Mouse (Mus musculus) heart, embryonic 10.5 days (tissue): ENCODE data around the gene Ndufb2. TPM values are rescaled to one million over a fixed set of nuclear protein-coding genes. Genes with fewer than 3 reads are reported as not detected.

Experiments
- DNase-seq: peaks from one replicate; pipeline ENCODE4 v3.0.0-alpha.2; 2017; ENCODE audit warnings: low spot score
- H3K27ac ChIP-seq: fragments of 300-500 bp; sonication (generic); 2 replicates; pipeline ENCODE4 v1.5.1; 2016; ENCODE audit warnings: mild to moderate bottlenecking
- H3K27me3 ChIP-seq: fragments of 300-500 bp; sonication (generic); 2 replicates; pipeline ENCODE4 v1.6.1; 2016; ENCODE audit warnings: mild to moderate bottlenecking; ENCODE audit not compliant: poor library complexity, insufficient read depth, severe bottlenecking
- H3K36me3 ChIP-seq: fragments of 300-500 bp; sonication (generic); 2 replicates; pipeline ENCODE4 v1.6.1; 2016; ENCODE audit warnings: mild to moderate bottlenecking, moderate library complexity
- H3K4me1 ChIP-seq: fragments of 300-500 bp; sonication (generic); 2 replicates; pipeline ENCODE4 v1.6.1; 2016; ENCODE audit warnings: mild to moderate bottlenecking
- H3K4me3 ChIP-seq: fragments of 300-500 bp; sonication (generic); 2 replicates; pipeline ENCODE4 v1.5.1; 2016; ENCODE audit warnings: mild to moderate bottlenecking, moderate library complexity
- H3K9me3 ChIP-seq: fragments of 300-500 bp; sonication (generic); 2 replicates; pipeline ENCODE4 v1.6.1; 2016; ENCODE audit warnings: mild to moderate bottlenecking, moderate library complexity
- WGBS: fragments of 180-500 bp; shearing (Covaris S2); methylation state at CpG from one replicate; pipeline ENCODE4 v1.1.7; 2016; 5-methylcytosine and 5-hydroxymethylcytosine counted together
- polyA plus RNA-seq: library from polyadenylated mRNA; unstranded; fragments of >200 nt; fragmentation: Nextera tagmentation; extraction: Ambion mirVana; gene quantifications from 2 replicates; pipeline ENCODE4 v1.2.1, GENCODE M21; 2016

Gene Ndufb2
- polyA plus RNA-seq, 1 experiment from 2014 or later = 404 TPM

DNA sequence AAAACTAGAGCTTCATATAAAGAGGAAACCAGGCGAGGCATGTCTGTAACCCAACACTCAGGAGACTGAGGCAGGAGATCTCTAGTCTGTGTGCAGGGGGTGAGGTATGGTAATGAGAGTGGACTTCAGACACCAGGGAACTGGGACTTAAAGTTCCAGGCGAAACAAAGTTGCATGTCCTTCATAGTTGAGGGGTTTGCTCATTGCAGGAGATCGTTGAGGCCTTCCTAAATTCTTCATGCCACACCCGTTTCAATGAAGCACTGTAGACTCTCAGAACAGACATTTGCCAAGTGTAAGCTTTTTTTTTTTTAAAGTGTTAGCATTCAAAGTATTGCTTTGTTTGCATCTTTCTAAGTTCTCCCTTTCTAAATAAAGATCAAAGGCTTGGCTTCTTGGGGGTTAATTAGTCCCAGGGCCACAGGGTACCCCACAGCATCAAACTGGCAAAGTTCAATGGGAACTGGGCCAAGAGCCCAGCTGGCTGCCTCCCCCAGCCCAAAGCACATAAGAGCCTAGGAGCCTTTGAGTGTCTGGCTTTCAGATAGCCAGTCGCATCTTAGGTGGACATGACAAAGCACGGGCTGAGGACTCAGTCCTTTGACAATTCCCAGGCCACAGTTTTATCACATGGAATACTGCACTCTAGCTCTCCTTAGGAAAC is 33.0 kb upstream of the Ndufb2 start:
- DNase-seq = no peak
- WGBS = 38% methylated on average over 6 of the region's 6 CpGs
- Histone ChIP-seq H3K4me3 (no peak overlapping the region), H3K27me3 (no peaks in the 10 kb centered on the region), H3K9me3 (no peaks in the 10 kb centered on the region), H3K36me3 (no peaks in the 10 kb centered on the region), H3K27ac (0 out of 2 replicates have a peak overlapping the region, but pooled peaks have one; percentile 47), H3K4me1 (peaks cover 45% of the 10 kb centered on the region)

DNA sequence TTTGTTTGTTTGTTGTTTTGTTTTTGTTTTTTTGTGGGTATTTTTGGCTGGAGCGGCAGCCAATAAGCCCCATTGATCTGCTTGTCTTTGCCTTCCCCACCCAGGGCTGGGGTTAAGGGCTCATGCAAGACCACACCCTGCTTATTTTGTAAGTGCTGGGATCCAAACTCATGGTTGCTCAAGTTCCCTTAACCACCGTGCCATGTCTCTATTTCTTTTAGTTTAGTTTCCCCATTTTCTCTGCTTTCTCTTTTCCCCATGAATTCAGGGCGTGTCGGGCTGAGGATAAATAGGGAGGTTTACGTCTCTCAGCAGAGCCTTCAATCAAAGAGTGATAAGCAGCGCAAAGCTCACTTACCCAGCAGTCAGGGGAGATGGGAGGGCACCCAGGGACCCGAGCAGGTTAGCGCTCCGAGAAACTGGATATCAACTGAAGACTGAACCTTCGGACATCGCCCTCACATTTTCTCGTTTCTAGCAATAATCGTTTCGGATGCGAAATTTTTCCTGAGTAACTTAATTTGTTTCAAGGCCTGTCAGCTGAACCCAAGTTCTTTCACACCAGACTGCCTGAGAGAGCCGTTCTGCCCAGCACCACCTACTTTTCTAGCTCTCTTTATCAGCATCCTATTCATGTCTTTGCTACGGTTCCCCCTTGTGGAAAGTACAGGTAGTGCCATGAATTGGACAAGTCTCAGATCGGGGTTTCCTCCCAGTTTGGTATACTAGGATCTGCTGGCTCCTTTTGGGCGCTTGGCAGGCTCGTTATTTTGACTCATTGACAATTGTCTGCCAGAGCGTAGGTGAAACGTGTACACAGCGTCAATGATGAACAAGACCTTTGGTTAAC is 30.0 kb upstream of the Ndufb2 start:
- WGBS = 15% methylated on average over 23 of the region's 23 CpGs
- Histone ChIP-seq H3K4me1 (peaks cover 22% of the 10 kb centered on the region), H3K36me3 (no peaks in the 10 kb centered on the region), H3K27ac (no peak overlapping the region), H3K4me3 (peak overlapping the region; percentile 47), H3K27me3 (no peaks in the 10 kb centered on the region), H3K9me3 (no peaks in the 10 kb centered on the region)
- peak; percentile 88 for DNase-seq

DNA sequence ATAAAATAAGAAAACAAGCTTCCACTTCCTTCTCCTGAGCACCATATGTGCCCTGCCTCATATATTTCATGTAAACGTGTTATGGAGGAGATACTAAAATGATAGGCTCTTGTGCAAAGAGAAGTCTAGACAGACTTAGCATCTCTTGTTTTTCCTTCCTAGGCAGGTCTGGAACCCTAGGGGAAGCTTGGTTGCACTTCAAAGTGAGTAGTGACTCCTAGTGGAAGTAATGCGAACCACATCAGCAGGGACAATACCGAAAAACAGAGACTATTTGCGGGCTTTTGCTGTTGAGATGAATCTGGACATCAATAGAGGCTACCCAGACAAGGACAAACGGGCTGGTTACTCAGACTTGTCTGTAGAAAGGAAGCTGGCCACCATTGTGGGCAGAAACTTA is 24.8 kb upstream of the Ndufb2 start:
- DNase-seq = no peak
- Histone ChIP-seq H3K27ac (no peak overlapping the region), H3K36me3 (no peaks in the 10 kb centered on the region), H3K4me3 (no peak overlapping the region), H3K4me1 (no peaks in the 10 kb centered on the region), H3K27me3 (no peaks in the 10 kb centered on the region), H3K9me3 (no peaks in the 10 kb centered on the region)
- 10% methylated on average over 5 of the region's 5 CpGs for WGBS

DNA sequence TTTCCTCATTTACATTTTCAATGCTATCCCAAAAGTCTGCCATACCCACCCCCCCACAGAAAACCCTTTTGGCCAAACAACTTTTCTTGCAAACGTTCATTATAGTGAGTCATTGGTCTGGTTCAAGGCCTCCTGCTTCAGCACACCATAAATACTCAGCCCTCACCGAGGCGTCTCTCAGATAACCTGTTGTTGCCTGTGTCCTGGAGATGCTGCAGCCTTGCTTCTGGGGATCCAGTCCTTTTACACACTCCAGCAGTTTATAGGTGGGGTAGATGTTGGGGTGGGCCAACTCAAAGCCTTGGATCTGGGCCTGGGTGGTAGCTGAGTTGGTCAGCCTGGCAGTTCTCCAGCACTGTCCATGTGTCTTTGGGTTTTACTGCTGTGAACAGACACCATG is 21.9 kb upstream of the Ndufb2 start:
- H3K27ac ChIP-seq = no peak overlapping the region
- WGBS = 69% methylated on average over 3 of the region's 3 CpGs

DNA sequence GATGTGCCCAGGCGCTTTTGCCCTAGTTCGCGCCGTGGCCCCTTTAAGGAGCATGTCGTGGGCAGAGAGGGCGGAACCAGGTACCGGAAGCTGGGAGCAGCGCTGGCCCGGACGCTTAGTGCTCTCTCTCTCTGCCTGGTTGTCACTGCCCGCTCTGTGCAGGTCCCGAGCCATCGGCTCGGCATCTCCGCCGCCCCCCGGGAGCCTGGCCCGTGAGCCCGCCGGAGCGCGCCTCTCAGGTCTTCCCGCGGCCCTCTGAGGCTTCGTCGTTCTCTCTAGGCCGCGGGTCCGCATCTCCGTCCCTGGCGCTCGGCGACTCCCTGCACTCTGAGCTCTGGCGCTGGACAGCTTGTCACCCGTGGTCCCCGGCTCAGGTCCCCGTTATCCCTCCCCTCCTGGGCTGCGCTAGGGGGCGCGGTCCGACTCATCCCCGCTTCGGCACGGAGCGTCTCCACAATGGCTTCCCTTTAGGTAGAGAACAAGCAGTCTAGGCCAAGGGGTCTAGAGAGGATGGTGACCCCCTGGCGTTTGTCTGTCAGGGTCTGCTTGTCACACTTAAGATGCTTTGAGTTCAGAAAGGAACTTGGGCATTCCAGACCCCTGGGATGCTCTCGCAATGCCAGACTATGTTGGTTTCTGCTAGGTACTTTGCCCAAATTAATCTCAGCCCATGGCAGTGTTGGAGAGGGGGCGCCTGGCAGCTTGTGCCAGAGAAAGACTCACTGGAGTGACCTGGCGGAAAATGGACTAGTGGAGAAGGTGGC is 18.4 kb upstream of the Ndufb2 start, which contains the start of gene Adck2:
Adck2 (plus strand) TSS at position 83 of the 764 bp plus-strand sequence.
- under 1% methylated on average over 49 of the region's 49 CpGs for WGBS
- H3K4me1 ChIP-seq = peaks cover 15% of the 10 kb centered on the region
- DNase-seq = peak; percentile 94

More for the DNA sequence above, 21.9 kb upstream of the Ndufb2 start:
- H3K4me3 ChIP-seq = no peak overlapping the region
- no peak for DNase-seq
- H3K9me3 ChIP-seq = no peaks in the 10 kb centered on the region
- no peaks in the 10 kb centered on the region for H3K27me3 ChIP-seq
- H3K4me1 ChIP-seq = peaks cover 15% of the 10 kb centered on the region
- no peaks in the 10 kb centered on the region for H3K36me3 ChIP-seq

DNA sequence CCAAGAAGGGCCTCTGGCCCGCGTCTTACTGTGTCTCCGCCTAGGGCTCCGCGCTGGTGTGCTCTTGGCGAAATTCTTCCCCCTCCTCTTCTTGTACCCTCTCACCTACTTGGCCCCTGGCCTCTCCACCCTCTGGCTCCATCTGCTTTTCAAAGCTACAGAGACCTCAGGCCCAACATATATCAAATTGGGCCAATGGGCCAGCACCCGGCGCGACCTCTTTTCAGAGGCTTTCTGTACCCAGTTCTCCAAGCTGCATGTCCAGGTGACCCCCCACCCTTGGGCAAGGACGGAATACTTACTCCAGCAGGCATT is 17.9 kb upstream of the Ndufb2 start:
- H3K4me1 ChIP-seq = peaks cover 15% of the 10 kb centered on the region
- peaks cover 6% of the 10 kb centered on the region; the same call in 1 of the 2 replicates for H3K36me3 ChIP-seq
- 21% methylated on average over 10 of the region's 10 CpGs for WGBS
- H3K27ac ChIP-seq = peak overlapping the region; percentile 92
- H3K27me3 ChIP-seq = no peaks in the 10 kb centered on the region
- peak overlapping the region; percentile 92 for H3K4me3 ChIP-seq
- DNase-seq = no peak
- no peaks in the 10 kb centered on the region for H3K9me3 ChIP-seq

More for the DNA sequence above, 18.4 kb upstream of the Ndufb2 start, which contains the start of gene Adck2:
- H3K27me3 ChIP-seq = no peaks in the 10 kb centered on the region
- H3K4me3 ChIP-seq = peak within 1 kb of the TSS; percentile 92
- no peaks in the 10 kb centered on the region for H3K9me3 ChIP-seq
- H3K36me3 ChIP-seq = 0 out of 2 replicates have a peak, but pooled peaks cover 3% of the 10 kb centered on the region
- H3K27ac ChIP-seq = peak within 1 kb of the TSS; percentile 92

DNA sequence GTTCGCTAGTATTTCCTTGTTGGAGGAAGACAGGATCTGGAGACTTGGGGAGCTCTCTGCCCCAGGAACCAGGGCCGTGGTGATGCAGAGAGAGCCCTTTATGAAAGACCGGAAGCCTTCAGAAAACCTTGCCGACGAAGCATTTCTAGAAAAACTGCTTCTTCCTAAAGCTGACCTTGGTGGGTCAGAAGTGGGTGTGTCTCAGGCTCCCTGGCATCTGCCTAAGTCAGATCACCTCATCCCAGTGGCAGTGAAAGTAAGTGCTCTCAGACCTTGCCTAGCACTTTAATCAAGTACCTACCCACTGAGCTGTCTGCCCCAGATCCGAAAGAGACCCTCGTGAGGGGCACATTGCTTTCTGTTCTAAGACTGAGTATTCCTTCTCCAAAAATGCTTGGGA is 17.4 kb upstream of the Ndufb2 start:
- Histone ChIP-seq H3K27ac (peak overlapping the region; percentile 92), H3K4me3 (peak overlapping the region; percentile 92), H3K9me3 (no peaks in the 10 kb centered on the region), H3K4me1 (peaks cover 15% of the 10 kb centered on the region), H3K36me3 (peaks cover 9% of the 10 kb centered on the region; the same call in 1 of the 2 replicates), H3K27me3 (no peaks in the 10 kb centered on the region)
- 63% methylated on average over 7 of the region's 7 CpGs for WGBS
- no peak for DNase-seq

DNA sequence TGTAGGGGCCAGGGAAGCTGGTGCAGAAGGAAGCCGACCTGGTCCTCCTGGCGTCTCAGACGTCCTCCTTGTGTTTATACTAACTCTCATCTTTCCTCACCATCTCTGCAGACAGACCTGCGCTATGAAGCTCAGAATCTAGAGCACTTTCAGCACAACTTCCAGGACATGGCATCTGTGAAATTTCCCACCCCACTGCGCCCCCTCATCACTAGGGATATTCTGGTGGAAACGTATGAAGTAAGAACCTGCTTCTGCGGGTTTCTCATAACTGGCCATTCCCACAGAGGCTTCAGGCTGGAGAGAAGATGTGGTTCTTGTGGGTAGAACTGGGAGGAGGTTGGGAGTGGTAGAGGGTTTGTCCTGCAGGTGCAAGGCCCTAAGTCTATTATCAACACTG is 12.8 kb upstream of the Ndufb2 start:
- 86% methylated on average over 7 of the region's 7 CpGs for WGBS
- H3K4me3 ChIP-seq = no peak overlapping the region
- H3K4me1 ChIP-seq = peaks cover 6% of the 10 kb centered on the region
- H3K27ac ChIP-seq = no peak overlapping the region
- no peaks in the 10 kb centered on the region for H3K27me3 ChIP-seq
- no peak for DNase-seq
- peaks cover 36% of the 10 kb centered on the region for H3K36me3 ChIP-seq
- no peaks in the 10 kb centered on the region for H3K9me3 ChIP-seq

DNA sequence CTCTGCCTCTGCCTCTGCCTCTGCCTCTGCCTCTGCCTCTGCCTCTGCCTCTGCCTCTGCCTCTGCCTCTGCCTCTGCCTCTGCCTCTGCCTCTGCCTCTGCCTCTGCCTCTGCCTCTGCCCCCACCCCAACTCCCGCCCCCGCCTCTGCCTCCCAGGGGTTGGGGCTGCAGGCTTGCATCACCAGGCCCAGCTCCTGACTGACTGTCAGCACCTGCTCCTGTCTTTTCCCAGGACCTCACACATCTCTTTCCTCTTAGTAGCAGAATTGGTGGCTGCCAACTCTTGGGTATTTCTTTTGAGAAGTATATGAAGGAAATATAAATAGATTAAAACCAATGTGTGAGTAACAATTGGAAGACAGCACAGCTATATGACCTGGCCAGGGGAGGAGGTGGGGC is 11.8 kb upstream of the Ndufb2 start:
- no peaks in the 10 kb centered on the region for H3K9me3 ChIP-seq
- H3K36me3 ChIP-seq = peaks cover 40% of the 10 kb centered on the region
- H3K4me3 ChIP-seq = no peak overlapping the region
- WGBS = 69% methylated on average over 2 of the region's 2 CpGs
- H3K27ac ChIP-seq = peak overlapping the region; percentile 59; the same call in 1 of the 2 replicates
- no peak for DNase-seq
- H3K4me1 ChIP-seq = 0 out of 2 replicates have a peak, but pooled peaks cover 4% of the 10 kb centered on the region
- H3K27me3 ChIP-seq = no peaks in the 10 kb centered on the region

DNA sequence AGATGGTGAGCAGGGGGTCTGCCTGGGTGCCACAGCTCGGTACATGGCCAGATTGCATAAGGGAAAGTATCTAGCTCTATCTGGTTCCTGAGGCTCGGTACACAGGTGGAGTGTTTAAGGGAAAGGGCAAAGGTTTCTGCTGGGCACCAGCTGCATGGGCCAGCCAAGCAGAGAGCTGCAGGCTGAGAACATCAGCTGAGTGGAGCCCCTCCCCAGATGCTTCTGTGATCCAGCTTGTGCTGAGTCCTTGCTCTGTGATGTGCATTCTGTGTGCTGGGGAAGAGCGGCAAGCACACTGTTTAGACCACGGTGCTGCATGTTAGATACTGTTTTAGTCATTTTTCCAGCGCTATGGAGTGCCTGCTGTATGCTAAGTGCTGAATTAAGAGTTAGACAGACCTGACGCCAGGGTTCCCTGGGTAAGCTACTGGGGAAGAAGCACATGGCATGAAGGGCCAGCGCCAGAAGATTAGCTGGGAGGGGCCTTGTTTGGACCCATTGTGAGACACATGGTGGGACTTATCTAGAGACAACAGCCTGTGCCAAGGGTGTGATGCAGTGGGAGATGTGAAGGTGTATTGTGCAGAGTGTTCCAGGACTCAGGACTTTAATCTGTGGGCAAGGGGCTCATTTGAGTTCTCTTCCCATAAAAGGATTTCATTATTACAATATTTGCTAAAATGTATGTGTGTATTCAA is 11.1 kb upstream of the Ndufb2 start:
- H3K36me3 ChIP-seq = peaks cover 47% of the 10 kb centered on the region
- H3K4me1 ChIP-seq = 0 out of 2 replicates have a peak, but pooled peaks cover 6% of the 10 kb centered on the region
- H3K4me3 ChIP-seq = no peak overlapping the region
- H3K9me3 ChIP-seq = no peaks in the 10 kb centered on the region
- H3K27ac ChIP-seq = peak overlapping the region; percentile 59; the same call in 1 of the 2 replicates
- no peaks in the 10 kb centered on the region for H3K27me3 ChIP-seq
- DNase-seq = peak; percentile 88
- WGBS = 73% methylated on average over 7 of the region's 7 CpGs

DNA sequence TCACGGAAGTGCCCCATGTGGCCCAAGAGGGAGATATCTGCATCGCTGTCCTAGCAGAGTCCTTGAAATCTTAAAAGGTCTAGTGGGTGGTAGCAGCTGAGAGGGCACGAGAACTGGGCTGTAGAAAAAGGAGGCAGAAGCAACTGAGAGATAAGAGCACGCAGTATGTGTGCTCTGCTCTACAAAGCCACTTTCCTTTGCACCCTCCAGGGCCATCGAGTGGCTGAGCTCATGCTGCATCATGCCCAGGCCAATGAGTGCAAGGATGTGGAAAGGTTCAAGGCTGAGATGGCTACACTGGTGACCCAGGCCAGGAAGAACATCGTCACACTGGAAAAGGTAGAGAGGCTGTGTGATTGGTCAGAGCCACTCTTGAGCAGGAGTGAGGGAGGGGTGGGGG is 6.9 kb upstream of the Ndufb2 start, which contains the start of gene Gm42420:
Gm42420 (plus strand) TSS at position 237 of the 400 bp plus-strand sequence.
- no peaks in the 10 kb centered on the region for H3K9me3 ChIP-seq
- no peak for DNase-seq
- H3K4me3 ChIP-seq = no peak within 1 kb of the TSS
- WGBS = 76% methylated on average over 6 of the region's 6 CpGs
- H3K4me1 ChIP-seq = 0 out of 2 replicates have a peak, but pooled peaks cover 6% of the 10 kb centered on the region
- H3K36me3 ChIP-seq = peaks cover 66% of the 10 kb centered on the region
- H3K27me3 ChIP-seq = no peaks in the 10 kb centered on the region
- no peak within 1 kb of the TSS for H3K27ac ChIP-seq

DNA sequence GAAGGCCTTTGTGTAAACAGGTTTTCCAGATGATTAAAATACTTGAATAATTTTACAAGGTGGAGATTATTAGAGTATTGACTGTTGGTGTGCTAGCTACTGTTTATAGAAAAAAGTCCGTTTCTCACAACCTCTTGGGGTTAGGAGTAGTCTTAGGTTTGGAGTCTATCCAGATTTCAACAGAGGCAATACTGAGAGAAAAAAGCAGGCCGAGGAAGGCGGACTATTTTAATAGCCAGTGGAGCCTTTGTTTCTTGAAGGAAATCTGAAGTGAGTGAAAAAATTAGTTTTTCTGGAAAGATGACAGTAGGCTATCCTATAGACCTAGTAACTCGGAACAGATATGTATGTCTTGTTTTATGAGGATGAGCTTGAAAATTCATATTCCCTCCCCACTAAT is 893 bp upstream of the Ndufb2 start:
- peaks cover 38% of the 10 kb centered on the region for H3K36me3 ChIP-seq
- no peaks in the 10 kb centered on the region for H3K27me3 ChIP-seq
- H3K4me3 ChIP-seq = 0 out of 2 replicates have a peak overlapping the region, but pooled peaks have one; percentile 81
- H3K4me1 ChIP-seq = peaks cover 8% of the 10 kb centered on the region
- whole genome bisulfite sequencing = 93% methylated on average over 4 of the region's 4 CpGs
- H3K9me3 ChIP-seq = no peaks in the 10 kb centered on the region
- no peak for DNase-seq
- 0 out of 2 replicates have a peak overlapping the region, but pooled peaks have one; percentile 98 for H3K27ac ChIP-seq
